Mouse (Mus musculus) thymus, postnatal 10 days (tissue): ENCODE measurements around the gene 9130409I23Rik.
A peak's percentile ranks its signal among the peaks of the same experiment; 100 is the strongest.
"Not testable (repeated sequence)": the region's sequence is repeated elsewhere in the genome, so short reads cannot be mapped to it uniquely, and the experiment has no call there.

Source experiments
- DNase-seq, 2 experiments: peaks; one replicate each; pipeline ENCODE4 v3.0.0; 2021; ENCODE audit warnings: low spot score in 2 of 2

The 9130409I23Rik gene

DNA sequence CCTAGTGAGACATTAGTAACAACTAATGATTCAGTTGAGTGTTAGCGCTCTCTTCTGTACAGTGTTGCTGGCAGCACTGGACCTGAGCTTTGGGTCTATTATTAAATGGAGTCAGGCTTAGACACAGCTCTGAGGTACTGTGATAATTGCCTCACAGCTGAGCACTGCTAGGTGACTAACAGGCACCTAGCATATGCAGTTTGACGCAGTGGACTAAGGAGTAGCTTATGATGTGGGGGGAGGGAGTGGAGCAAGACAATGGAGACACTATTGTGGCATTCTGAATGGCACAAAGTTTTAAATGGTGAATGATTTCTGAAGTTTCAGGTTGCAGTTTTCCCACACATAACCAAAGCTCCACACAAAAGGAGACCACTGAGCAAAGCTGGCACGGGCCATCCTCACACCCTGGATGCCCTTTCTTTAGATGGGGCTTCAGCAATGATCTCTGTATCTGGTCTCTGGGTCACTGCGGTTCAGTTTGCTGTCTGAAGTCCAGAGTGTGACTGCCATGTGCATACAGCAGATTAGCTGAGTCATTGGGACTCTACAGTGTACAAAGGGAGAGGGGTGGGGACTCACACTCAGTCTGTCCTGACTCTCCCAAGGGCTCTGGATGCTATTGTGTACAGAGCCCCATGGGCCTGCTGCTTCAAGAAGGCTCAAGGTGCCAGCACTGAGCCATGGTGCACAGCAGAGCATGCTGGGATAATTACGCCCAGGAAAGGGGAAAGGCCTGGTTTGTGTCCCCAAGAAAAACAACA is 15.8 kb upstream of the 9130409I23Rik start:
- not testable (repeated sequence) for DNase-seq

DNA sequence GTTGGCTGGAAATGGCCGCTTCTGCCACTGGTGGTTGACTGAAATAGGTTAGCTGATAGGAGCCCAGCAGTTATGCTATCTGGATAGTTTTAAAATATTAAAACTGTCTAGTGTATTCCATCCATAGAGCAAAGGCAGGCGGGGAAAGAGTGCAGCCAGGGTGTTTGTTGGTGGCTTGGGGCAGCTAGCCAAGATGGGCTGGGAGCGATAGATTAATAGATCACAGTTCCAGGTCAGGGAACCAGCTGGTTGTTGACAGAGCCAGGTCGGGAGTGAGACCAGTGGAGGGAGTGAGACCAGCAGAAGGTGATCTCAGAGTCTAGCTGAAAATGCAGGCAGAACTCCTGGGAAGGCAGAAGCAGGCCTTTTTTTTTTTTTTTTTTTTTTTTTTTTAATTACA is 13.4 kb upstream of the 9130409I23Rik start:
- DNase-seq, result no peak

DNA sequence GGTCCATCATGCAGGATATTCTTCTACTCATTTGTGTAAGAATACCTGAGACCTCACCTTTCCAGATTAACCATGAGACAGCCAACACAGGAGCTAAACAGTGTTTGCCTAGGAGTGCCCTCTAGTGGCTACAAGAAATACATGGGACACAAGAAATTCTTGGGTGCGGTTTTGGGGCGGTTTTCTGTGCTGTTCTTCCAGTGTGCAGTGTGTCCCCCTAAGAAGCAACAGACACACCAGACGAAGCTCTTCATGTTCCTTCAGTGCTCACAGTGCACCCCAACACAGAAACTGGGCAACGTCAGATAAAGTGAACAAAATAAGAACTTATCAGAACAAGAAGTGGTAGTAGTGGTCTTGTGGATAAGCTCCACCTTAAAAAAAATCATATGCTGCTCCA is 11.4 kb upstream of the 9130409I23Rik start:
- peak in 1 of 2 experiments; percentile 54 for DNase-seq

DNA sequence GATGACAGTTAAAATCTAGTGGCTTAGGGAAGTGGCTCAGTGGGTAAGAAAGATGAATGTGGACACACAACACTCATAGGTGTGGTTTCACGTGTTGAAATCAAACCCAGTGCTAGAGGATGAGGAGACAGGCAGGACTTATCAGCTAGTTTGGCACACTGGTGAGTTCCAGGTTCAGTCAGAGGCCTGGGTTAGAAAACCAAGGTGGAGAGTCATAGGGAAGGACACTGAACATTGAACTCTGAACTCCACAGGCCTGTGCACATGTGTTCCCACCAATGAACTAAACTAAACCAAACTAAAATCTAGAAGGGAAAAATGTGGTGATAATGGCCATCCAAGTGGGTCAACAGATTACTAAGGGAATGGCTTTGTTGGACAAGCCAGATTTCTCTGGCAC is 3.5 kb upstream of the 9130409I23Rik start:
- DNase-seq, result no peak

DNA sequence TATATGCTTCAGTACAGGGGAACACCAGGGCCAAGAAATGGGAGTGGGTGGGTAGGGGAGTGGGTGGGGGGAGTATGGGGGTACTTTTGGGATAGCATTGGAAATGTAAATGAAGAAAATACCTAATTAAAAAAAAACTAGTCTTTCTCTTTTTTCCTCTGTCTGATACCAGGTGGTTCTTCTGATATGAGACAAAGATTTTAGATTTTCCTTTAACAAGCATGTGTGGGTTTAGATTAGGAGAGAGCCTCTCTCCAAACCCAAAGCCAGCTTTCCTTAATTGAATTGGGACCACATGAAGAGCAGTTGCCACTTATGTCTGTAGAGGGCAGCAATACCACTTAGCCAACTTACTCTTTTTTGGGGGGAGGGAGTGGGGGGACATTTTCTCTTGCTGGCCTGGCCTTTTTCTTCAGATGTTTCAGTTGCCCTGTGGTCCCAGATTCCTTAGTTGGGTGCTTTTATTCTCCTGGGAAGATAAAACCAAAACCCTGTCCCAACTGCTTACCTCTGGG is 1.7 kb upstream of the 9130409I23Rik start:
- DNase-seq, result no peak

DNA sequence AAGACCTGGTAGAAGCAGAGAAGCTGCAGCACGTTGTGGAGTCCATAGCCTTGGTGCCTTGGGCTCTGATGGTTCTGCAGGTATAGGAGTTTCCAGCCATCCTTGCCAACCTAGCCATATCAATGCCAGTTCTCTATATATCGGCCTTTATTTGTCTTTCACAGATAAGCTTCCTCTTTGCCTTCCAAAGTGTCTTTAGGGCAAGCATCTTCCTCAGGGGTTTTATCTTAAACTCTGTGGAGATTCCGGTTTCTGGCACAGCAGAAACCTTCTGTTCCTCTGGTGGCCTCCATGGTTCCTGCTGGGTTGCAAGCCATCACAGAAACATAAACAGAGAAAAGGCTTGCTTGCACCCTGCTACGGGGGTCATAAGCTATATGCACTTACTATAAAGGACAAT is 1.9 kb downstream of the 9130409I23Rik start:
- DNase-seq, result no peak

DNA sequence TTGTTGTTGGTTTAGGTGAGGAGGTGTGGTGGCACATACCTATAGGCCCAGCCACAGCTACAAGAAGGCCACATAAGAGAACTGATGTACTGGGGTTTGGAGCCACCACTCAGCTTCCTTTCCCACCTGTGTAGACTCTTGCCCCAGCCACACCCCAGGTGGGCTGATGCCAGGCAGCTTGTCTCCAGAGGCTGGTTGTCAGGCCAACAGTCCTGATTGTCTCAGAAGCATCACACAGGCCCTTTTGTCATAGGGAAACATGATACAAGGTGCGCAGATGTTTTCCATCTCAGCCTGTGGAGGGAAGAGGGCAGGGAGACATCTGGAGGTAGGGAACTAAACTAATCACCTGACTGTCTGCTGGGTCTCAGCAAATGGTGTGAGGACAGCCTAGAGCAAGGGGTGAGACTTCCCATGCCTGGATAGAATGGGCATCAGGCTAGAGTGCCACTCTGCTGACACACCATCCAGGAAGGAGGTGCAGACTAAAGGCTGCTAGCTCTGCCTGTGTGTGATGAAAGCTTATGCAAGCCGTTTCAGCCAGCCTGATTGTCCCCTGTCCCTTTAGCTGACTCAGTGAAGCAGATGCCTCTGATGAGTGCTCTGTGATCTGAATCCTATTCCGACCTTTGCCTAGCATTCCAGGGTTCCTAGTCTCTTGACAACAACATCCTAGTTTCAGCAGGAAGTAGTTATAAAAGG is 10.9 kb downstream of the 9130409I23Rik start:
- no peak for DNase-seq

DNA sequence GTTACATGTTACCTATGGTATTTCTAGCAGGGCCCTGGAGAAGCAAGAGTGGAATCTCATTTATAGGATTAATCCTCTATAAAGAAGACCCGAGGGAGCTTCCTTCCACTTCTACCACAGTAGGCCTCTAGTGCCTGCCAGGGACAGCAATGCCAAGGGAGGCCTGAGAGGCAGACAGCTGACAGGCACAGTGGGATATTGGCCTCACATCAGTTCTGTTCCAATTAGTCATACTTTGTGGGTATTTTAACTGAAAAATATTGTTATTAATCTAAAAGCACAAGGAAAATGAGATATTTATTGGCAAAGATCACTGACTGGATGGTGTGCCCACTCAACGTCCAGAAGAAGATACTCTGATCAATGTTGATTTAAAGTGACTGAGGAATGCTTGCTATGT is 13.0 kb downstream of the 9130409I23Rik start:
- no peak for DNase-seq

DNA sequence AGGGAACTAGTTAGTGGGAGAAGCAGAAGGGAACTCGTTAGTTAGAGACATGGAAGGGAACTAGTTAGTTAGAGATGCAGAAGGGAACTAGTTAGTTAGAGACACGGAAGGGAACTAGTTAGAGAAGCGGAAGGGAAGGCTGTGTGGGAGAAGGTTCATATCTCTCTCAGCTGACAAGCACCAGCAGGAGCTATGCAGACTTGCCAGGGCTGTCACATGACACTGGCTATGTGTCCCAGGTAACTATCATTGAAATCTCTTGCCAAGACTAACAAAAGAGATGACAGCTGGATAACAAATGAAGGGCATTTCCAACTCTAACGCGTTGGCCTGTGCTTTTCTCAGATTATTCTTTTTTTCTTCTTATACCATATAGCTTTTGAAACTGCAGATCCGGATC is 13.6 kb downstream of the 9130409I23Rik start:
- DNase-seq, result no peak

DNA sequence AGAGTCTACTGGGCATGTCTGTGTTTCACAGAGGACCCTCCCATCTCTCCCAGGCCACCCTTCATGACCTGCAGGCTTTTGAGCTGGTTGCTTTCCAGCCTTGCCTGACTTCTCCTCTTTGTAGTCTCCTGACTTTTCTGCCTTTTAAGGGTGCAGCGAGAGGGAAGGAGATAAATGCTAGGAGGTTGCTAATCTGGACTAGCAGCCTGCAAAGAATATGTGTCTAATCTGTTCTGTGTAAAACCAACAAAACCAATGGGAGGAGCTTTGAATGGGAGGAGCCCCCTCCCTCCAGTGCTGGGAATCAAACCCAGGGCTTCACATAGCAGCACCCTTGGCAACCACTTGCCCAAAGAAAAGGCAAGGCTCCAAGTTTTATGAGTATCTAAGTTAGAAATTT is 17.3 kb downstream of the 9130409I23Rik start:
- no peak for DNase-seq

DNA sequence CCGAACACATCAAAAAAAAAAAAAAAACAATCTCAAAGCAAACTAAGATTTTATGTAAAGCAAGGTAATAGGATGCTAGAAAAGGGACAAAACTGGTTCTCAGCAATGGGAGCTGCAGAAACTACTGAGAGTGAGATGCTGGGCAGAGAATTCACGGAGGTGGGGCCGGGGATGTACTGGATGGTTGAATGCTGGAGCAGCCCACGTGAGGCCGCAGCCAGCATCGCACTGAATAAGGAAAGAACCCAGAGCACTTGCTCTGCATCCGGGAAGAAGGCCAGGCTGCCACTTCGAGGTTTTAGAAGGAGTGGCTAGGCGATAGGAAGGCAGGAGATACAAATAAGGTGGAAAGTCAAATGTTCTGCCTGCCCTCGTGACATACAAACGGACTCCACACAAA is 18.6 kb downstream of the 9130409I23Rik start:
- DNase-seq, result no peak

DNA sequence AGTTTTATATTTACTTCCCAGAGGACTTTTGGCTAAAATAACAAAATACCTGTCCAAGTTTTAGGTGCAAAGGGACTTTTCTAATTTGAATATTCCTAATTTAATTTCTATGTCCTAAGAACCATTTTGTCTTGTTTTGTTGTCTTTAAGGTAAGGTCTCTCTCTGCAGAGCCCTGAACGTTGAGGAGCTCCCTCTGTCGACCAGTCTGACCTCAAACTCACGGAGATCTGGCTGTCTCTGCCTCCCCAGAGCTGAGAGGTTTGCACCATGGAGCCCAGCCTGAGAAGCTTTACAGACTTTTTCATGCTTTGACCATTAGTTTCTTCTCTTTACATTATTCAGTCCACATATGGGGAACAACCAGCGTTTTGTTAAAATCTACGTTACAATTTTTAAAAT is 22.0 kb downstream of the 9130409I23Rik start:
- no peak for DNase-seq

DNA sequence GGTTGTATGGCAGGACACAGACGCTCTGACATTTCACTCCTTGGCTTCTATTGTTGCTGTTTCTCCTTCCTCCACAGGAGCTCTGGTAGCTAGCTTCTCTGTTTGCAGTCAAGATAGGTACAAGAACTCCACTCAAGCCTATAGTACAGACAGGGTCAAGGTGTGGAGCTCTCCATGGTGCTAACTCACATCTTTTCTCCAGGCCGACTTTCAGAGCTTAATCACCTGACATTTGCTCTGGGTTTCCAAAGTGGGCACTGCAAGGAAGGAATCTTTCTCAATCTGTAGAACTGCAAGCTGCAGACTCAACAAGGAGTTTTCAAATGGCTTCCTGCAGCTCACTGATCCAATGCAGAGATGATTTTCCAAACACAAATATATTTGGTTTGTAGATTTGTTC is 33.0 kb downstream of the 9130409I23Rik start:
- DNase-seq, result peak in 1 of 2 experiments; percentile 14

DNA sequence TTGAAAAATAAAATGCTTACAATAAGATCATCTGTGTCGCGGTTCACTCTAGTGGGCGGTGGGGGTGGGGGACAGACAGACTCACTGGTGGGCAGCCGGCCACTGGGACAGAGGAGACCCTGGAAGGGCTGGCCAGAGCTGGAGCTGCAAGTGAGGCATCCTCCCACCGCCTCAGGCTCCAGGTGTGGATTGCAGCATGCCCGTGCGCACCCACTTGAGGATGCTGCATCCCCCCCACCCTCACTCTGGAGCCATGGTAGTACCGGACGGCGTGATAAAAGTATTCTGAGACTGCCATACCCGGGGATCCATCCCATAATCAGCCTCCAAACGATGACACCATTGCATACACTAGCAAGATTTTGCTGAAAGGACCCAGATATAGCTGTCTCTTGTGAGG is 39.0 kb downstream of the 9130409I23Rik start:
- DNase-seq, result no peak
